Mouse (Mus musculus): ENCODE measurements around the gene Clrn3. TPM values are rescaled to one million over a fixed set of nuclear protein-coding genes. Genes with fewer than 3 reads are reported as not detected.

Clrn3 gene
- polyA plus RNA-seq, 1 experiment from 2014 or later: not detected

DNA sequence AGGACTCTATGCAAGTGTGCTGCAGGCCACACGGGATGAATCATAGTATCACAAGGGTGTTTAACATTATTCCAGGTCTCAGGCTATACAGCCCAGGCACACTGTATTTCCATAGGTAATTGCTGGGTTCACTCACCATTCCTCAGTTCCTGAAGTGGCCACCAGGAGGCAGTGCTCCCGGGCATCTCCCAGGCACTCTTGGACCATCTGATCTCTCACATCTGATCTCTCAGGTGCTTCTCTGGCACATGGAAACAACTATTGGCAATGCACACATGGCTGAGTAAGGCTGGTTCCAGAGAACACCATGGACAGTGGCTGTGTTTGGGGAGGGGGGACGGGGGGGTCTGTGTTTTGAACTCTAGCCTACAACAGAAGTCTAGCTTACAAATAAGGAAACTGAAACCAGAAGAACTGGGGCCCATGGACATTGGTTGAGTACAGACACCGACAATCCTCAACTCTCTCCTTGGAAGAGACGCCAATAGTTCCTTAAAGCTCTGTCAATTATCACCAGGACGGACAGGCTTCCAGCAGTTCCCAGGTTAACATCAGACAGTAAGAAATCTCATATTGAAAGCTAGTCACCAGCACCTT lies 40.1 kb downstream of the Clrn3 start:
- Histone ChIP-seq H3K9ac (no peak overlapping the region), H3K4me3 (ENCODE audit: low read depth, low read length) (no peak overlapping the region), H3K36me3 (ENCODE audit: insufficient read depth) (no peaks in the 10 kb centered on the region), H3K9me3 (ENCODE audit: low read depth, low read length) (no peaks in the 10 kb centered on the region), H3K27ac (ENCODE audit: low read depth) (no peak overlapping the region), H3K4me2 (no peak overlapping the region), H3K4me1 (ENCODE audit: insufficient read depth) (no peaks in the 10 kb centered on the region), H3K27me3 (ENCODE audit: insufficient read depth, low read length) (no peaks in the 10 kb centered on the region)
- 57% methylated on average over 6 of the region's 6 CpGs for WGBS
- DNase-seq: no peak
- peak; percentile 70 for TF ChIP-seq CTCF (IDR thresholded peaks at IDR 0.05; ENCODE audit: low read depth)
- ATAC-seq (ENCODE audit: insufficient read depth): no peak

DNA sequence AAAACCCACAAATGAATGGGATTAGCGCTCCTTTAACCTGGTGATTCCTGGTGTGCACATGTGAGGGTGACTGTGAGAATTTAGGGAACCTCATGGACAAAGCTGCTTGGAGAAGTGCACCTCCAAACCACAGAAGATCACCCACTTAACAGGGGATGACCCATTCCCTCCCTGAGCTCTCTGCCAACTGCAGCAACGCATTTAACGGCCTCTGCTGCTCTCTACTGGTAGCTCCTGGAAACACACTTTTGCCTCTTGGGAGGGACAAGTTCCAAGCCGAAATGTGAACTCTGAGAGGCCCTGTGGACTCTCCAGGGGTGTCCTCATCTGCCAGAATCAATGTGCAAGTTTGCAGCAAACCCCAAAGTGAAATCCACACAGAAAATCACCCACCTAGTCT lies 41.0 kb downstream of the Clrn3 start:
- H3K36me3 ChIP-seq (ENCODE audit: insufficient read depth): no peaks in the 10 kb centered on the region
- no peak overlapping the region for H3K4me3 ChIP-seq (ENCODE audit: low read depth, low read length)
- H3K4me2 ChIP-seq: no peak overlapping the region
- 21% methylated on average over 4 of the region's 4 CpGs for WGBS
- no peaks in the 10 kb centered on the region for H3K27me3 ChIP-seq (ENCODE audit: insufficient read depth, low read length)
- DNase-seq: peak; percentile 92
- TF ChIP-seq CTCF (IDR thresholded peaks at IDR 0.05; ENCODE audit: low read depth): peak; percentile 91
- ATAC-seq (ENCODE audit: insufficient read depth): peak; percentile 62; the same call in 1 of the 2 replicates
- H3K27ac ChIP-seq (ENCODE audit: low read depth): no peak overlapping the region
- no peaks in the 10 kb centered on the region for H3K9me3 ChIP-seq (ENCODE audit: low read depth, low read length)
- no peaks in the 10 kb centered on the region for H3K4me1 ChIP-seq (ENCODE audit: insufficient read depth)
- no peak overlapping the region for H3K9ac ChIP-seq

DNA sequence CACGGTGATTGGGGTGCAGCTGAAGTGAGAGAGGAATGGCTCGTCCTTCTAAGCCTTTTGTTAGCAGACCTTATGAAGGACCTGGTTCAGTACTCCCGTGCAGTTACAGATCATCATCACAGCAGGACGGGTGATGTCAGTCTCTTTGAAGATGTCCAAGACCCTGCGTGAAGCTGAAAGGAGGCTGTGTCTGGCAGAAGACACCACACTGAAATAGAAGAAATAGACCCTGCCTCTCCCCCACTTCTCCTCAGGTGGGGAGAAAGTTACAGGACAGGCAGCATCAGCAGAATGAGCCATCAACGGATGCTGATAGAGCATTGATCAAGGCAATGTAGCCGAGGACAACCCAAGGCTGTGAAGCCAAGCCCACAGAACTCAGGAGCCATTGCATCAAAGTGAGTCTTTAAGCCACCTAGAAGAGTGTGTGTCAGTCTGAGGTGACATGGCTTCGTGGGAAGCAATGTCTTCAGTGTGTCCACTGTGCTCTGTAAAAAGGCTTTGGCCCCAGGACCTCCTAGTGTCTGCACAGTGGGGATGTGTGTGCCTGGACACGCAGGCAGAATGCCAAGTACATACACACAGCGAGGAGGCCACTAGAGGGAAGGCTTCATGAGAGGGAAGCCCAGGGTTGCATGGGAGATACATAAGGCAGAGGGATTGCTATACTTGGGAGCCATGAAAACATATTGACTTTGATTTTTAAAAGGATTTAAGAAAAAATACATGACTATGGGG lies 41.6 kb downstream of the Clrn3 start:
- no peaks in the 10 kb centered on the region for H3K4me1 ChIP-seq (ENCODE audit: insufficient read depth)
- H3K27ac ChIP-seq (ENCODE audit: low read depth): no peak overlapping the region
- H3K4me2 ChIP-seq: no peak overlapping the region
- no peak overlapping the region for H3K9ac ChIP-seq
- H3K4me3 ChIP-seq (ENCODE audit: low read depth, low read length): no peak overlapping the region
- no peaks in the 10 kb centered on the region for H3K36me3 ChIP-seq (ENCODE audit: insufficient read depth)
- TF ChIP-seq CTCF (IDR thresholded peaks at IDR 0.05; ENCODE audit: low read depth): no peak
- no peaks in the 10 kb centered on the region for H3K9me3 ChIP-seq (ENCODE audit: low read depth, low read length)
- 56% methylated on average over 10 of the region's 10 CpGs for WGBS
- peak; percentile 71 for DNase-seq
- ATAC-seq (ENCODE audit: insufficient read depth): peak; percentile 87
- H3K27me3 ChIP-seq (ENCODE audit: insufficient read depth, low read length): no peaks in the 10 kb centered on the region

DNA sequence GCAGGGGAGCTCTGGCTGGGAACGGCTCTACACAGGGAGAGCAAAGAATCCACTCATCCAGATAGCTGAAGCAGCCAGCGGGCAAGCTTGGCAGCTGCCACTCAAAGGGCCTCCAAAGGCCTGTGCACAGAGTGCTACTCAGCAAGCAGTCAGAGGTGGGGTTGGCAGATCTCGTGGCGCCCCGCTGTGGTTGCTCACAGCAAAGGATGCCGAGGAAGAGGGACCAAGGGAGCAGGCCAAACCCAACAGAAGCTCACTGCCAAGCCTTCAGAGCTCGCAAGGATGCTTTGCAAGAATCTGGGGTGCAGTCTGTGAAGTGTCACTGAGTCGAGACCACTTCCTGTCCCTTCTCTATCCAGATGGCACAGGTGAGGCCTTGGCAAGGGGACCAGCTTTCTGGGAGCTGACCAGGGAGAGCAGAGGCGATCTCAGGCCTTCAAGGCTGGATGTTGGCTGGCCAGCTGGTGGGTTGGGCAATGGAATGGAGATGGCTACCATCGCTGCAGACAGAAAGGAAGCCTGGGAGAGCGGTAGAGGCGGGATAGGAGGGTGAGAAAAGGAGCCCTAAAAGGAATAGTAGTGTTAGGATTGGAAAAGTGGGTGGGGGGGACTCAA lies 42.6 kb downstream of the Clrn3 start:
- Histone ChIP-seq H3K36me3 (ENCODE audit: insufficient read depth) (no peaks in the 10 kb centered on the region), H3K9ac (no peak overlapping the region; the same call in 1 of the 2 replicates), H3K4me3 (ENCODE audit: low read depth, low read length) (no peak overlapping the region), H3K4me2 (no peak overlapping the region), H3K27ac (ENCODE audit: low read depth) (no peak overlapping the region), H3K9me3 (ENCODE audit: low read depth, low read length) (no peaks in the 10 kb centered on the region), H3K4me1 (ENCODE audit: insufficient read depth) (no peaks in the 10 kb centered on the region), H3K27me3 (ENCODE audit: insufficient read depth, low read length) (no peaks in the 10 kb centered on the region)
- WGBS: 33% methylated on average over 12 of the region's 12 CpGs
- DNase-seq (peak; percentile 63), ATAC-seq (ENCODE audit: insufficient read depth) (0 out of 2 replicates have a peak, but pooled peaks have one; percentile 29)
- peak; percentile 61 for TF ChIP-seq CTCF (IDR thresholded peaks at IDR 0.05; ENCODE audit: low read depth)

DNA sequence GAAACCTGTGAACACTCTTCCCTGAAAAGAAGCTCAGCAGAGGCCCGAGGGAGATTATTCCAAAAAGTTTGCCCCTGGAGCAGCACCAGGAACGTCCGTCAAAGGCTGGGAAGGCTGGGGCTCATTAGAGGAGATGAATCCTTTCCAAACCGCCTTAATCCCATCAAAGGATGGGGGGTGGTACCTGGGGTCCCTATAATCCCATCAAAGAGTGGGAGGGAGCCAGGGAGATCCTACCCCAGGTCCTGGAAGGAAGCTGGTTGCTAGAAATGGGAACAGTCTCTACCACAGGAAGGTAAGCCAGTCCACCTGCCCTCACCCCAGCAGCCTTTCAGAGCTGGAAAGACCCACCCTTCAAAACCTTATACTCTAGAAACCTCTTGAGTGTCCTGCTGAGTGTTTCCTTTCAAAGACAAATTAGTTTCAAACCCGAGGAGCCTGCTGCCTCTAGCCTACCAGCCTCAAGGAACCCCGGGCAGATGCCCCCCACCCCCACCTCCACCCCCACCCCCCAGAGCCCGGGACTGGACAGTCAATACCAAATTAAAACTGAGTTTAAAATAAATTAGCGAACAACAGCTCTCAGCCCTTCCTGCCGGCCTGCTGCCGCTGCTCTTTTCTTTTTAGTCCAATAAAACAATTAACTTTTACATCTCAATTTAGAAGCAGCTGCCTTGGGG lies 43.2 kb downstream of the Clrn3 start:
- H3K4me3 ChIP-seq (ENCODE audit: low read depth, low read length): no peak overlapping the region
- H3K4me2 ChIP-seq: no peak overlapping the region
- TF ChIP-seq CTCF (IDR thresholded peaks at IDR 0.05; ENCODE audit: low read depth): no peak
- H3K4me1 ChIP-seq (ENCODE audit: insufficient read depth): no peaks in the 10 kb centered on the region
- no peaks in the 10 kb centered on the region for H3K36me3 ChIP-seq (ENCODE audit: insufficient read depth)
- DNase-seq: no peak
- ATAC-seq (ENCODE audit: insufficient read depth): no peak
- H3K27me3 ChIP-seq (ENCODE audit: insufficient read depth, low read length): no peaks in the 10 kb centered on the region
- no peaks in the 10 kb centered on the region for H3K9me3 ChIP-seq (ENCODE audit: low read depth, low read length)
- no peak overlapping the region for H3K27ac ChIP-seq (ENCODE audit: low read depth)
- no peak overlapping the region; the same call in 1 of the 2 replicates for H3K9ac ChIP-seq
- 17% methylated on average over 10 of the region's 10 CpGs for WGBS

DNA sequence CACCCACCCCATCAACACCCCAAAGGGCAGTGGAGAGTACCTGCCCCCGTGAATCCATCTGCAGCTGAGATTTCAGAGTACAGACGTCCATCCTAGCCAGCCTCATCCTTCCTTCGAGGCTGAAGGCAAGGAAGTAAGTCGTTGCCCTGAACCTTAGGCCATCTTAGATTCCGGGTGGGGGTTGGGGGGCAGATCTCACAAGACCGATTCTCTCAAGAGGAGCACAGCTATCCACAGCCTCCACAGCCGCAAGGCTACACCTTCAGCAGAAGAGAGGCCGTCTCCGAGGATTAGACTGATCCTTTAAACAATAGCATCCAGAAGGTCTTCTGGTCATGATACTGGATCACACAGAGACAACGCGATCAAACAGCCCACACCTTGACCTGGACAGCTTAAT lies 44.1 kb downstream of the Clrn3 start:
- Histone ChIP-seq H3K27ac (ENCODE audit: low read depth) (no peak overlapping the region), H3K4me3 (ENCODE audit: low read depth, low read length) (no peak overlapping the region), H3K4me1 (ENCODE audit: insufficient read depth) (no peaks in the 10 kb centered on the region), H3K9me3 (ENCODE audit: low read depth, low read length) (no peaks in the 10 kb centered on the region), H3K4me2 (no peak overlapping the region), H3K27me3 (ENCODE audit: insufficient read depth, low read length) (no peaks in the 10 kb centered on the region), H3K9ac (no peak overlapping the region), H3K36me3 (ENCODE audit: insufficient read depth) (no peaks in the 10 kb centered on the region)
- WGBS: 50% methylated on average over 11 of the region's 11 CpGs
- DNase-seq (no peak), ATAC-seq (ENCODE audit: insufficient read depth) (no peak)
- TF ChIP-seq CTCF (IDR thresholded peaks at IDR 0.05; ENCODE audit: low read depth): no peak

DNA sequence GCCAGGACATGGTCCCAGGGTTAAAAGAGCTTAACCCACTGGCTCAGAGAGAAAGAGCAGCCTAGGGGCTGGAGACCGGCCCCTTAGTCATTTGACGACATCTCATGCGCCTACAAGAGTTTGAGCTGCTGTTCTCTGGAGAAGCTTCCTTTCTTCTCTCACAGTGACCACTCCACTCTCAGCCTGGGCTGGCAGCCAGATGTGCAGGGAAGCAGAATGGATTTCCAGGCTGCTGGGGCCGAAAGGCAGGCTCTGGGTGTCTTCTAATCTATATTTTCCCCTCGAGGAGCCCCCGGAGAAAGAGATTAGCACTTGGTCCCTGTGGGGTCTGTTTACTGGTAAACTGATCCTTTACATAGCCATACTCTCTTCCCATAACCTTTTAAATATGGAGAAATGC lies 44.7 kb downstream of the Clrn3 start:
- Histone ChIP-seq H3K9ac (no peak overlapping the region), H3K36me3 (ENCODE audit: insufficient read depth) (no peaks in the 10 kb centered on the region), H3K9me3 (ENCODE audit: low read depth, low read length) (no peaks in the 10 kb centered on the region), H3K4me2 (no peak overlapping the region), H3K4me1 (ENCODE audit: insufficient read depth) (no peaks in the 10 kb centered on the region), H3K4me3 (ENCODE audit: low read depth, low read length) (no peak overlapping the region), H3K27ac (ENCODE audit: low read depth) (no peak overlapping the region), H3K27me3 (ENCODE audit: insufficient read depth, low read length) (no peaks in the 10 kb centered on the region)
- ATAC-seq (ENCODE audit: insufficient read depth) (no peak), DNase-seq (peak; percentile 12)
- 55% methylated on average over 6 of the region's 6 CpGs for WGBS
- no peak for TF ChIP-seq CTCF (IDR thresholded peaks at IDR 0.05; ENCODE audit: low read depth)
